In the genomic region with DNA sequence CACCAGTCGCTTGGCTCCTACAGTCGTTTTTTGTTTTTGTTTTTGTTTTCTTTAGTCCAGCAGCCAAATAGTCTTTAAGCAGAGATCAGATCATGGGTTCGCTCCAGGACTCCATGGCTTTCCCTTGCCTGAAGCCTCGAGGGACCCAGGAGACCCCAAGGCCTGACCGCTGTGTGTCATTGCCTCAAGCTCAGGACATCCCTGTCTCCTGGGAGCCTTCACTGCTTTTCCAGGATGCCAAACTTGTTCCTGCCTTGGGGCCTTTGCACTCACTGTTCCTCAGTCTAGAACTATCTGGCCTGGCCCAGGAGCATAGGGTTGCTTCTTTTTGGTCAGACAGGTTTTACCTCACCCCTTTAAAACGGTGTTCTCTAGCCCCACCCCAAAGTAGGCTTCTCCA, we compare ENCODE assay signal across 35 mouse cellular contexts. TPM values are rescaled to one million over a fixed set of nuclear protein-coding genes. Genes with fewer than 3 reads are reported as not detected.
"Had no signal": no experiment of that assay in that cellular context is flagged by ENCODE, and none has a peak within 500 bp of the region (broad histone marks: within the 10 kb centered on the region; RNA-seq: fewer than 3 reads in every experiment).

No protein-coding gene starts in this region.

- DNase-seq: left cerebral cortex, postnatal 4 days; liver; liver, embryonic 13.5 days; liver, postnatal 0 days; lung, adult 18-20 months; lung, adult 2 months; lung, embryonic 14.5 days; lung, postnatal 10 days; lung, postnatal 14 days; lung, postnatal 36 days; lung, postnatal 4 days; midbrain, embryonic 14.5 days had no signal

- H3K4me1 ChIP-seq: megakaryocyte, embryonic 14.5 days had no signal

- H3K9me3 ChIP-seq: limb, embryonic 10.5 days; limb, embryonic 12.5 days; limb, embryonic 13.5 days; limb, embryonic 15.5 days; liver, embryonic 12.5 days; liver, embryonic 13.5 days; liver, embryonic 15.5 days; lung, embryonic 15.5 days; megakaryocyte, embryonic 14.5 days; midbrain, embryonic 10.5 days; midbrain, embryonic 12.5 days; midbrain, embryonic 13.5 days; midbrain, embryonic 15.5 days; neural tube, embryonic 12.5 days; neural tube, embryonic 13.5 days had no signal

- H3K4me3 ChIP-seq: limb, embryonic 10.5 days; limb, embryonic 12.5 days; limb, embryonic 13.5 days; limb, embryonic 15.5 days; liver, embryonic 12.5 days; liver, embryonic 13.5 days; liver, embryonic 15.5 days; lung, embryonic 15.5 days; megakaryocyte, embryonic 14.5 days; midbrain, embryonic 10.5 days; midbrain, embryonic 12.5 days; midbrain, embryonic 13.5 days; midbrain, embryonic 15.5 days; myocyte; neural tube, embryonic 12.5 days; neural tube, embryonic 13.5 days had no signal

- H3K27ac ChIP-seq: limb, embryonic 10.5 days; limb, embryonic 12.5 days; limb, embryonic 13.5 days; limb, embryonic 15.5 days; liver, embryonic 12.5 days; liver, embryonic 13.5 days; liver, embryonic 14.5 days; liver, embryonic 15.5 days; lung, embryonic 15.5 days; macrophage; midbrain, embryonic 10.5 days; midbrain, embryonic 12.5 days; midbrain, embryonic 13.5 days; midbrain, embryonic 15.5 days; neural tube, embryonic 12.5 days; neural tube, embryonic 13.5 days had no signal

- H3K27me3 ChIP-seq: limb, embryonic 15.5 days; lung, embryonic 15.5 days had no signal

- ATAC-seq: liver, embryonic 12.5 days; liver, postnatal 0 days; lung, postnatal 0 days; midbrain, embryonic 13.5 days; midbrain, embryonic 15.5 days; midbrain, embryonic 16.5 days had no signal

- H3K9ac ChIP-seq: limb, embryonic 12.5 days; limb, embryonic 13.5 days; limb, embryonic 15.5 days; liver, embryonic 12.5 days; liver, embryonic 13.5 days; liver, embryonic 14.5 days; liver, embryonic 15.5 days; liver, postnatal 0 days; lung, embryonic 14.5 days; lung, embryonic 15.5 days; midbrain, embryonic 12.5 days; midbrain, embryonic 13.5 days; midbrain, embryonic 15.5 days; neural tube, embryonic 12.5 days; neural tube, embryonic 13.5 days had no signal

- H3K4me2 ChIP-seq: limb, embryonic 12.5 days; limb, embryonic 13.5 days; limb, embryonic 15.5 days; liver, embryonic 11.5 days; liver, embryonic 12.5 days; liver, embryonic 13.5 days; liver, embryonic 15.5 days; lung, embryonic 14.5 days; lung, embryonic 15.5 days; midbrain, embryonic 11.5 days; midbrain, embryonic 12.5 days; midbrain, embryonic 13.5 days; midbrain, embryonic 15.5 days; neural tube, embryonic 12.5 days; neural tube, embryonic 13.5 days had no signal

- H3K36me3 ChIP-seq: limb, embryonic 10.5 days; limb, embryonic 12.5 days; limb, embryonic 13.5 days; limb, embryonic 15.5 days; liver, embryonic 12.5 days; liver, embryonic 13.5 days; liver, embryonic 15.5 days; lung, embryonic 15.5 days; midbrain, embryonic 10.5 days; midbrain, embryonic 12.5 days; midbrain, embryonic 13.5 days; midbrain, embryonic 15.5 days; neural tube, embryonic 12.5 days; neural tube, embryonic 13.5 days had no signal

RNA-seq across cellular contexts. Expression of a gene that starts 5.6 kb away (rescaled TPM):
- polyA plus RNA-seq: macrophage had no signal

RNA-seq across cellular contexts. Expression of a gene that starts 20.4 kb away (rescaled TPM):
- polyA plus RNA-seq: liver, adult 2 months; liver, embryonic 12.5 days; liver, embryonic 13.5 days; liver, embryonic 14.5 days; liver, embryonic 15.5 days; liver, postnatal 0 days; lung, embryonic 14.5 days; lung, postnatal 0 days; macrophage; midbrain, embryonic 10.5 days; midbrain, embryonic 11.5 days had no signal

RNA-seq across cellular contexts. Expression of a gene that starts 23.0 kb away (rescaled TPM):
- polyA plus RNA-seq: liver, embryonic 12.5 days; lung, embryonic 14.5 days; midbrain, embryonic 10.5 days; midbrain, embryonic 11.5 days; midbrain, embryonic 14.5 days; midbrain, embryonic 15.5 days; midbrain, embryonic 16.5 days; midbrain, postnatal 0 days had no signal
